Mouse (Mus musculus) heart, postnatal 0 days (tissue): Measurements from ENCODE around the gene Agbl4. TPM values are rescaled to one million over a fixed set of nuclear protein-coding genes. Genes with fewer than 3 reads are reported as not detected.

Source experiments
- ATAC-seq: fragments of 200-750 bp; cut with Nextera tagmentation; 2 replicates; pipeline ENCODE4 v1.8.0; 2017; ENCODE audit warnings: low read depth, moderate number of reproducible peaks, moderate library complexity; ENCODE audit not compliant: insufficient read depth
- DNase-seq: peaks from one replicate; pipeline ENCODE4 v3.0.0-alpha.2; 2016; ENCODE audit warnings: low spot score
- H3K27ac ChIP-seq: fragments of 300-500 bp; sonication (generic); 2 replicates; pipeline ENCODE4 v1.5.1; 2014; ENCODE audit warnings: low read depth, mild to moderate bottlenecking
- H3K27me3 ChIP-seq: fragments of 300-500 bp; sonication (generic); 2 replicates; pipeline ENCODE4 v1.6.1; 2014; ENCODE audit warnings: low read length, mixed read lengths; ENCODE audit not compliant: control insufficient read depth, insufficient read depth
- H3K36me3 ChIP-seq: fragments of 300-500 bp; sonication (generic); replicated peaks from 2 replicates; pipeline ENCODE4 v1.6.1; 2014; ENCODE audit warnings: low read length, mixed read lengths; ENCODE audit not compliant: control insufficient read depth, insufficient read depth
- H3K4me1 ChIP-seq: fragments of 300-500 bp; sonication (generic); 2 replicates; pipeline ENCODE4 v1.6.1; 2014; ENCODE audit warnings: antibody characterized with exemption; ENCODE audit not compliant: control insufficient read depth, insufficient read depth
- H3K4me2 ChIP-seq: fragments of 300-500 bp; sonication (generic); 2 replicates; pipeline ENCODE4 v1.6.1; 2014; ENCODE audit warnings: low read depth, mild to moderate bottlenecking, low read length, moderate library complexity
- H3K4me3 ChIP-seq: fragments of 300-500 bp; sonication (generic); 2 replicates; pipeline ENCODE4 v1.5.1; 2014; ENCODE audit warnings: low read depth, low read length
- H3K9ac ChIP-seq: fragments of 300-500 bp; sonication (generic); replicated peaks from 2 replicates; pipeline ENCODE4 v1.6.1; 2014; ENCODE audit warnings: low read depth, low read length, mixed read lengths
- H3K9me3 ChIP-seq: fragments of 300-500 bp; sonication (generic); replicated peaks from 2 replicates; pipeline ENCODE4 v1.6.1; 2016; ENCODE audit warnings: low read length; ENCODE audit not compliant: control insufficient read depth
- CTCF ChIP-seq: IDR thresholded peaks from 2 replicates; pipeline ENCODE4 v1.5.1; 2016; ENCODE audit warnings: antibody characterized with exemption, control low read depth, low read depth
- EP300 ChIP-seq: IDR thresholded peaks from 2 replicates; pipeline ENCODE4 v1.6.1; 2016; ENCODE audit warnings: antibody characterized with exemption, low read depth
- WGBS: fragments of 180-500 bp; shearing (Covaris S2); extraction: QIAGEN DNeasy Blood & Tissue Kit; methylation state at CpG from one replicate; pipeline ENCODE4 v1.1.7; 2014; 5-methylcytosine and 5-hydroxymethylcytosine counted together
- polyA plus RNA-seq: library from polyadenylated mRNA; unstranded; fragments of >200 nt; fragmentation: Nextera tagmentation; extraction: Ambion mirVana; gene quantifications from 2 replicates; pipeline ENCODE4 v1.2.1, GENCODE M21; 2015
- total RNA-seq: library from RNA; depleted of rRNA; stranded (reverse); fragments of >200 nt; gene quantifications from 2 replicates; pipeline ENCODE4 v1.2.3, GENCODE M21; 2014; ENCODE audit warnings: low replicate concordance

Agbl4 gene
- total and polyA plus RNA-seq, 2 experiments from 2014 or later: 0.55 TPM; not detected in 1

DNA sequence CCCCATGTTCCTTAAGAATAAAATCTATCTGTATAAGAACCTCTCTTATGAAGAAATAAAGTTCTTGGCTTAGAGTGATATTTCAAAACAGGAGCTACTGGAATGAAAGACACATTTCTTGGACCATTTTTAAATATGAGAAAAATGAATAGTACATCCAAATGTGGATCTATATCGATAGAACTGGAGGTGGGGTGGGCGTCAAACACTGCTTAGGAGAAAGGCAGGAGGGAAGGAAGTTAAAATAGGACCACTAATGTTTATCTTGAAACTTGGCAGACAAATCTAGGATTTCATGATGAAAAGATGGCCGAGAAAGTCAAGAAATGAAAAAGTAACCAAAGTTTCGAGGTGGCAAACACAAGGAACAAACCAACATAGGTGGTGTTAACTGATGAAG, 391.1 kb downstream of the Agbl4 start:
- Histone ChIP-seq H3K9ac (no peak overlapping the region), H3K9me3 (no peaks in the 10 kb centered on the region), H3K27ac (no peak overlapping the region), H3K27me3 (no peaks in the 10 kb centered on the region), H3K4me3 (no peak overlapping the region), H3K36me3 (no peaks in the 10 kb centered on the region), H3K4me2 (no peak overlapping the region), H3K4me1 (no peaks in the 10 kb centered on the region)
- 59% methylated on average over 4 of the region's 4 CpGs for WGBS
- no peak for DNase-seq
- TF ChIP-seq EP300 (no peak), CTCF (no peak)
- no peak for ATAC-seq

DNA sequence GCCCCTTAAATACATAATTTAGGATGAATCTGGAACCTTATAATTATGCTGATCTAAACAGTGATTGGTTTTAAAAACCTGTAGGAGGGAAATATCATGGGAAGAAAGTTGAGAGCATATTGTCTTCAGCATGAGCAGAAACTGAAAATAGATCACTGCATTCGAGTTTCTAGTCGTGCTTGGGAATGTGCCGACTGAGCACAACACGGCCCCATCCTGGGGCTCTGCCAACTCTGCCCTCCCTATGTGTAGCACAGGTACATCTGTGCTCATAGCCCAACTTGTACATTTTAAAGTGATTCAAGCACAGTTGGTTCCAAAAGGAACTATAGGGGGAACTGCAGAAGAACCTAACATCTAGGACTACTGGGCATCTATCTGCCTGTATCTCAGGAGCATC, 402.4 kb downstream of the Agbl4 start:
- H3K9me3 ChIP-seq: no peaks in the 10 kb centered on the region
- TF ChIP-seq EP300 (no peak), CTCF (no peak)
- DNase-seq (no peak), ATAC-seq (no peak)
- no peak overlapping the region for H3K27ac ChIP-seq
- H3K36me3 ChIP-seq: no peaks in the 10 kb centered on the region
- no peak overlapping the region for H3K4me3 ChIP-seq
- 0 out of 2 replicates have a peak, but pooled peaks cover 4% of the 10 kb centered on the region for H3K4me1 ChIP-seq
- no peaks in the 10 kb centered on the region for H3K27me3 ChIP-seq
- no peak overlapping the region for H3K9ac ChIP-seq
- 48% methylated on average over 4 of the region's 4 CpGs for WGBS
- H3K4me2 ChIP-seq: no peak overlapping the region

DNA sequence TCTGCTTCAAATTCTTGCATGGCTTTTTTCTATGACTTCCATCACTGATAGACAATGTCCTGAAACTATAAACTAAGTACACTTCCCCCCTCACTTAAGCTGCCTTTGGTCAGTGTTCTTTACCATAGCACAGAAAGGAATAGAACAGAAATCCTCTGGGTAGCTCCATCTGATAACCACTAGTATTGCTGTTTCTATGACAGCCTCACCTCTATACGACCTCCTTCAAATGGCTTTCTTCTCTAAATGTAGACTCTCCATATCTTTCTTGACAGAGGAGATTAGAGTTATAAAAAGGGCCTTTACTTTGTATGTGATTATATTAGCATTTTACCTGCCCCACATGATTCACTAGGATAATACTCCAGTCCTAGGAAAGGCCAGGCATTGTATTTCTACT, 413.5 kb downstream of the Agbl4 start:
- H3K4me1 ChIP-seq: no peaks in the 10 kb centered on the region
- no peak overlapping the region for H3K4me3 ChIP-seq
- no peak overlapping the region for H3K4me2 ChIP-seq
- no peaks in the 10 kb centered on the region for H3K36me3 ChIP-seq
- H3K9ac ChIP-seq: no peak overlapping the region
- ATAC-seq: no peak
- no peaks in the 10 kb centered on the region for H3K9me3 ChIP-seq
- WGBS: 51% methylated on average over 1 of the region's 1 CpGs
- no peak for DNase-seq
- no peaks in the 10 kb centered on the region for H3K27me3 ChIP-seq
- no peak overlapping the region for H3K27ac ChIP-seq
- TF ChIP-seq CTCF: no peak
- no peak for TF ChIP-seq EP300

DNA sequence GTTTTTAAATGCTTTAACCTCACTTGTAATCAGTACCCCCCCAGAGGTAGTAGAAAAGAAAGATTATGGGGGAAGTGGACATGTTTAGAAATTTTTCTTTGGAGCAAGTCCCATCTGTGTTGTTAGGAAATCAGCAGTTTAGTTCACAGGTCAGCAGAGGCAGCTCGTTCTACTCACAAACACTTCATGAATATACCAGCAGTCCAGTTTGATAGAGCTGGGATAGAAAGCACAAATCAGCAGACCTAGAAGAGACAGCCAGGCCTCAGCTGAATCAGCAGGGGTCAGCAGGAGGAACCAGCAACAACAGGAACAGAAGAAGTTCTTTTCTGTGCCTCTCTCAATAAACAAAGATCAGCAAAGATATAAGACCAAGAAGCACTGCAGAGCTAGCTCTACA, 435.3 kb downstream of the Agbl4 start:
- DNase-seq: no peak
- Histone ChIP-seq H3K4me3 (no peak overlapping the region), H3K36me3 (no peaks in the 10 kb centered on the region), H3K4me2 (no peak overlapping the region), H3K27me3 (no peaks in the 10 kb centered on the region), H3K27ac (no peak overlapping the region), H3K9me3 (no peaks in the 10 kb centered on the region), H3K9ac (no peak overlapping the region), H3K4me1 (no peaks in the 10 kb centered on the region)
- no peak for ATAC-seq
- no peak for TF ChIP-seq EP300
- no peak for TF ChIP-seq CTCF
- 58% methylated on average over 1 of the region's 1 CpGs for WGBS

DNA sequence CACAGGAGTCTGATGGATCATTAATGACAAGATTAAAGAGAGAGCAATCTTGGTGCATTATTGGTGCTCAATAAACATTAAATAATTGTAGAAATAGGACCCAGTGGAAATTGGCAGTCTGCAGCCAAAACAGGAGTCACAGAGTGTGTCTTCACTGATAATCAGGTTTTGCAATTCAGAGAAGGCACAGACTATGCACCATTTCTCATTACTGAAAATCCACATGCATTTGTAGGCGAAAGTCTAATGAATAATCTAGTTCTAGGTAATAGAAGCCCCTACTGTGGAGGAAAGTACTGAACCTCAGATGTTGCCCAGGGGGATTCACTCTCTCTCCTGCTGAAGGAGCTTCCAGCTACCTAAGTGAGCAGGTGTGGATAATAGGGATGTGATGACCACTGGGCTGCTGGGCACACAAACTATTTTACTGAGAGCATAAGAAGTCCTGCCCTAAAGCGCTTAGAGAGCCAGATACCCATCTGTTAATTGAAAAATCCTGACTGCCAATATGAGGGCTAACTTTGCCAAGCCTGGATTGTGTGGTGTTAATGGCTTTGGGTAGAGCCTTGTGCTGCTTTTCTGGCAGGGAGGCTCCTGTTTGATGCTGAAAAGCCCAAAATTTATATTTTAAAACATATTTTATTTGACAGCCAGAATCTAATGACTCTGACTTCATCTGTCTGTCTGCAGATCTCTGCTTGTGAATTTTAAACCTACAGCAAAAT, 482.4 kb downstream of the Agbl4 start:
- no peak overlapping the region for H3K27ac ChIP-seq
- ATAC-seq: no peak
- H3K9ac ChIP-seq: no peak overlapping the region
- H3K4me2 ChIP-seq: no peak overlapping the region
- no peaks in the 10 kb centered on the region for H3K9me3 ChIP-seq
- no peaks in the 10 kb centered on the region for H3K27me3 ChIP-seq
- no peaks in the 10 kb centered on the region for H3K4me1 ChIP-seq
- H3K36me3 ChIP-seq: no peaks in the 10 kb centered on the region
- H3K4me3 ChIP-seq: no peak overlapping the region
- no peak for DNase-seq
- TF ChIP-seq EP300: no peak
- no peak for TF ChIP-seq CTCF
- 62% methylated on average over 2 of the region's 2 CpGs for WGBS

DNA sequence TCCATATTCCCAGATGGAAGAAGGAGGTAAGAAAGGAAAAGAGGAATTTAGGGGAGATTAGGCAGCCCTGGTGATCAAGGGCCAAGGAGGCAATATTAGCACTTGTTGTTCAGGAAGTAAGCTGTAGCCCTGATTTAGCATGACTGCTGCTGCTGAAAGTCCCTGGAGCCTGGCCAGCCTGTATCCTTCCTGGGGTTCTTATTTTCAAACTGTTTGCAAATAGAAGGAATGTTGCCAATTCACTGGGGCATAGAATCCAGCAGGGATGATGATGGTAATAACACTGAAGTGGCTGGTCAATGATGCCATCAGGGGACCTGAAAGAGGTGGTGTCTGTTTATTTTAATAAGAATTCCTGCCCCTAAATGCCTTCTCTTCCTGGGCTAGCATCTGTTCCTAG, 518.6 kb downstream of the Agbl4 start:
- H3K4me1 ChIP-seq: no peaks in the 10 kb centered on the region
- DNase-seq: no peak
- no peak overlapping the region for H3K4me2 ChIP-seq
- TF ChIP-seq EP300 (no peak), CTCF (no peak)
- H3K27ac ChIP-seq: no peak overlapping the region
- no peaks in the 10 kb centered on the region for H3K36me3 ChIP-seq
- no peak for ATAC-seq
- H3K4me3 ChIP-seq: no peak overlapping the region
- no peaks in the 10 kb centered on the region for H3K9me3 ChIP-seq
- H3K27me3 ChIP-seq: no peaks in the 10 kb centered on the region
- H3K9ac ChIP-seq: no peak overlapping the region
